Mouse (Mus musculus): ENCODE measurements around the gene Tmem203.

Gene Tmem203

DNA sequence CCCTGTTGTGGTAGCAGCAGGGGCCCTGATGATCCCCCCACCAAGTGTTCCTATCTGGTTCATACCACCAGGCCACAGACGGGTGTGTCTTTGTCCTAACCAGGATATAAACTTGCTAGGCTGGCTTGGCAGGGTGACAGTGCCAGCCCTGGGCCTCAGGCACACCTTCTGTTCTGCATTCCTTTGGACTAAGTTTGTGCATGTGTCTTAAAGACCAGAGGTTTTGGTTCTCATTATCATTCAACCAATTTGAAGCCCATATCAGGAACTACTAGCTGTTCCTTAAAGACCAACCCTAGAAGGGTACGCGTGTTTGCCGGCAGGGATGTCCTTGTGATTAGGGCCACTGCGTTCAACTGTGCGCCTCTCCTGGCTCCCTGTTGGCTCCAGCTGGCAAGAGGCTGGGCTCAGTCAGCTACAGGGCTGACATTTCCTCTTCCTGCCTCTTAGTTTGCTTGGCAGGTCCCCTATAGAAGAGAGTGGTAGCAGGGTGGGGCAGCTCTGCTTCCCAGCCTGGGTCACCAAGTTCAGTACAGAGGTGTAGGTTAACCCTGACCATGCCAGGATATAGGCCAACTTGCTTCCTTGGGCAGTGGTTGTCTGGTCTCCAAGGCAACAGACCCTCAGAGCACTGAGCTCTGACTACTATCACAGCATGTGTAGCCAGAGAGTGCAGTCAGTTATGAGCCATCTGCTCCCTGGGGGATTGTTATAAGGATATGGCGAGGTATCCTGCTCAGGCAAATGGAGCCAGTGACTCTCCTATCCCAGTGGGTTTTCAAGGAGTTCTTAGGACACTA, 31.8 kb downstream of the Tmem203 start:
- POLR2A ChIA-PET = interaction anchor here in 3 of 4 experiments (0.6 to 2.2 kb wide), 12 partner anchors 14 to 94 kb away, joined by 3 to 8 read pairs (median 4); partner anchors contain the start of genes Anapc2 (in 3 of the 3), Ssna1 (in 3 of the 3), Tprn (in 2 of the 3) and Man1b1 (in 1 of the 3)
- CTCF ChIA-PET = interaction anchor here in 2 of 4 experiments (1.7 to 2.6 kb wide), 2 partner anchors 8 to 9 kb away, joined by 8 to 13 read pairs; no protein-coding TSS in a partner anchor

DNA sequence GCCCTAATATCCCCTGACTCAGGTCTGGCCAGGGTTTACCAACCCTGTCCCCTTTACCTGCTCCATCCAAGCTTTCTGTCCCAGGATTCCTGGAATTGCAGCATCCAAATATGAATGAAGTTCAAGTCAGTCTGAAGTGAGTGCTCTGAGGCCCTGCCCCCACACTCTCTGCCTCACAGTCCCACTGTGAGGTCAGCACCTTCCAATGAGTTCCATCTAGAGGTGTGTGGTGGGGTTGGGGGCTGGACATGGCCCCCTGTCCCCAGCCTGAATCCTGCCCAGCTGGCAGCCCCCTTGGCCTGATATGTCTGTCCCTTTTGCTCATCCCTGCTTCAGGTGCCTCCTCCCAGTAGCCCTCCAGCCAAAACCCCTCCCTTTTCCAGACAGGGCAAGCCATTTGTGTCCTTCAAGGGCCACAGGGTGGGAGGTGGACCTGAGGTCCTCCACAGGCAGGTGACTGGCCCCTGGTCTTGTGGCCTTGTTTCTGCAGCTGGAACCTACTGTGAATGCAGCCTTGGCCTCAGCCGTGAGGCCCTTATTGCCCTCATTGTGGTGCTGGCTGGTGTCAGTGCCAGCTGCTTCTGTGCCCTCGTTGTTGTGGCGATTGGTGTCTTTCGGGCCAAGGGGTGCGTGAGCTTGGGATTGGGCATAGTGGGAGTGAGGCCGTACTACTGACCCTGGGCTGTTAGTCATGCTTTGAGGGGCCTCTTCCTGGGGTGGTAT, 32.8 kb downstream of the Tmem203 start, which contains the start of gene Tmem210:
TSS of gene Tmem210 (plus strand) at position 219 of the 723 bp plus-strand sequence.
- CTCF ChIA-PET = interaction anchor here in 2 of 4 experiments (1.7 to 2.6 kb wide), 2 partner anchors 9 to 10 kb away, joined by 8 to 13 read pairs; no protein-coding TSS in a partner anchor

DNA sequence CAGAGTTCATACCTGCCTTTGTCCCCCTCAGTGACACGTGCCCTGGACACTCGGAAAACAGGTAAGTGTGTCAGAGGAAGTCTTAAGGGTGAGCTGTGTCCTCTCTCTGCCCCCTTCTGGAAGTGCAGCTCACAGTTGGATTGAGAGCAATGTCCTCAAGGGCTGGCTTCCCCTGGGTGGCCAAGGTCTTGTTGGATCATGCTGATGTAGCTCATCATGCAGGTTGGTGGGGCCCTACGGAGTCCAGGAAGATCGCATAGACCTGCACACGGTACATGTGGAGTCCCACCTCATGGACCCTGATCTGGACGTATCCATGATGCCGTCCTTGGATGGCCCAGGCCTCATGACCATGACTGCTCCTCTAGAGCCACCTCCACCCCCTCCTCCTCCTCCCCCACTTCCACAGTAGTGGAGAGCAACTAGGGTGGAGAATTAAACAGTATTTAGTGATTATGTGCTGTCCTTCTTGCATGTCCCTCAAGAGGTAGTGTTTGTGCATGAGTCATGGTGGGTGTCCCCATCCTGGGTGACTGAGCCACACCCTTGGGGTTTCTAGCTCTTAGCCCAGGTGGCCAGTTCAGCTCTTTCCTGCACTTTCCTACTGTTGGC, 33.6 kb downstream of the Tmem203 start:
- POLR2A ChIA-PET = interaction anchor here (0.5 to 4.4 kb wide), 19 partner anchors 10 to 259 kb away, joined by 3 to 25 read pairs (median 4); partner anchors contain the start of genes Anapc2 (in 3 of the 4), Ssna1 (in 3 of the 4), Tprn (in 2 of the 4) and Tor4a (in 1 of the 4)

More for the DNA sequence above, 32.8 kb downstream of the Tmem203 start, which contains the start of gene Tmem210:
- POLR2A ChIA-PET = interaction anchor here in 3 of 4 experiments (0.6 to 3.5 kb wide), 17 partner anchors 9 to 93 kb away, joined by 3 to 16 read pairs (median 4); partner anchors contain the start of genes Anapc2 (in 3 of the 3), Ssna1 (in 3 of the 3), Tprn (in 3 of the 3) and Man1b1 (in 1 of the 3)

DNA sequence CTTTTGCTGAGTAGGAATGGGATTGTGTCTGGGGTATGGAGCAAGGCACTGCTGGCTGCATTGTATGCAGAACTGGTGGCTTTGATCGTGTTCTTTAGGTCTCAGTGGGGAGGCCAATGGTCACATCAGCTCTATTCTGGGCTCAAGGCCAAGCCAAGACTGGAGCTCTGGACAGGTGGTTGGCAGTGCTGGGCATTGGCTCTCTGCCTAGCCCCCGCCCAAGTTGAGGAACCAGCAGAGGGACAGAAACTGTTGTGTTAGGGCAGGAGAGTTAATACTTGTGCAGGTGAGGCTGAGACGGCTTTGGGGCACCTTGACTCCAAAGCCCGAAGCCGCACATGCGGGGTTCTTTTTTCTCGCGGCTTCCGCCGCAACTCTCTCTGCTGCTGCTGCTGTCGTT, 34.4 kb downstream of the Tmem203 start, which contains the start of gene Lrrc26:
TSS of gene Lrrc26 (plus strand) at position 265 of the 400 bp plus-strand sequence.
- ChIA-PET POLR2A (interaction anchor here (0.5 to 4.4 kb wide), 25 partner anchors 10 to 258 kb away, joined by 3 to 25 read pairs (median 4); partner anchors contain the start of genes Anapc2 (in 3 of the 4), Ssna1 (in 3 of the 4), Sapcd2 (in 1 of the 4) and Tor4a (in 1 of the 4)), CTCF (interaction anchor here in 2 of 4 experiments (1.0 to 4.1 kb wide), 7 partner anchors 10 to 113 kb away, joined by 3 to 28 read pairs (median 7); partner anchors contain the start of gene Tprn (in 1 of the 2))

More for the DNA sequence above, 33.6 kb downstream of the Tmem203 start:
- CTCF ChIA-PET = no interaction called here

DNA sequence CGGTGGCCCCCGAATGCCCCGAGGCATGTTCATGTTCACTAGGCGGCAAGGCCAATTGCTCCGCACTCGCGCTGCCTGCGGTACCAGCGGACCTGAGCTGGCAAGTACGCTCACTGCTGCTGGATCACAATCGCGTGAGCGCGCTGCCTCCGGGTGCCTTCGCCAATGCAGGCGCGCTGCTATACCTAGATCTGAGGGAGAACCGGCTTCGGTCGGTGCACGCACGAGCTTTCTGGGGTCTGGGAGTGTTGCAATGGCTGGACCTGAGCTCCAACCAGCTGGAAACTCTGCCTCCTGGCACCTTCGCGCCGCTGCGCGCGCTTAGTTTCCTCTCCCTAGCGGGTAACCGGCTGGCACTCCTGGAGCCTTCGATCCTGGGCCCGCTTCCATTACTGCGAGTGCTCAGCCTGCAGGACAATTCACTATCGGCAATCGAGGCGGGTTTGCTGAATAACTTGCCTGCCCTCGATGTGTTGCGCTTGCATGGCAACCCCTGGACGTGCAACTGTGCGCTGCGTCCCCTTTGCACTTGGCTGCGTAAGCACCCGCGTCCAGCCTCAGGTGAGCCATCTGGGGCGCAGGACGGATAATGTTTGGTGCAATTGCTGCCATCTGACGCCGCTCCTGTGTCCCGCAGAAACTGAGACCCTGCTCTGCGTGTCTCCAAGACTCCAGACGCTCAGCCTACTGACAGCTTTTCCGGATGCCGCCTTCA, 35.0 kb downstream of the Tmem203 start:
- CTCF ChIA-PET = interaction anchor here in 2 of 4 experiments (0.8 to 4.1 kb wide), 11 partner anchors 11 to 112 kb away, joined by 3 to 28 read pairs (median 3); partner anchors contain the start of genes Sapcd2 (in 1 of the 2) and Tprn (in 1 of the 2)
- POLR2A ChIA-PET = interaction anchor here in 3 of 4 experiments (0.9 to 4.4 kb wide), 31 partner anchors 11 to 136 kb away, joined by 3 to 25 read pairs (median 4); partner anchors contain the start of genes Anapc2 (in 3 of the 3), Ssna1 (in 3 of the 3), Sapcd2 (in 2 of the 3) and Nrarp (in 1 of the 3)

DNA sequence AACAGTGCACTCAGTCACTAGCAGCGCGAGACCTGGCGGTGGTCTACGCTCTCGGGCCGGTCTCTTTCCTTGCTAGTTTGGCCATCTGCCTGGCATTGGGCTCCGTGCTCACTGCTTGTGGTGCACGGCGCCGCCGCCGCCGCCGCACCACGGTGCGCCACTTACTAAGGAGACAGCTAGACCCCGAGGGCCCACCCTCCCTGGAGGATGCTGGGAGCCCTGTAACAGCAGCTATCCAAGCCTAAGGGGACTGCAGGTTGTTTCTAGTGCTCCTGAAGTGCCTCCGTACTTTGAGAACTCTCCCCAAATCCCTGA, 35.5 kb downstream of the Tmem203 start:
- ChIA-PET POLR2A (interaction anchor here in 3 of 4 experiments (0.7 to 4.4 kb wide), 27 partner anchors 11 to 136 kb away, joined by 3 to 25 read pairs (median 4); partner anchors contain the start of genes Anapc2 (in 3 of the 3), Ssna1 (in 3 of the 3), Sapcd2 (in 2 of the 3) and Nrarp (in 1 of the 3)), CTCF (interaction anchor here in 3 of 4 experiments (0.8 to 4.1 kb wide), 14 partner anchors 11 to 130 kb away, joined by 3 to 28 read pairs (median 3); partner anchors contain the start of genes Sapcd2 (in 1 of the 3) and Tprn (in 1 of the 3))

DNA sequence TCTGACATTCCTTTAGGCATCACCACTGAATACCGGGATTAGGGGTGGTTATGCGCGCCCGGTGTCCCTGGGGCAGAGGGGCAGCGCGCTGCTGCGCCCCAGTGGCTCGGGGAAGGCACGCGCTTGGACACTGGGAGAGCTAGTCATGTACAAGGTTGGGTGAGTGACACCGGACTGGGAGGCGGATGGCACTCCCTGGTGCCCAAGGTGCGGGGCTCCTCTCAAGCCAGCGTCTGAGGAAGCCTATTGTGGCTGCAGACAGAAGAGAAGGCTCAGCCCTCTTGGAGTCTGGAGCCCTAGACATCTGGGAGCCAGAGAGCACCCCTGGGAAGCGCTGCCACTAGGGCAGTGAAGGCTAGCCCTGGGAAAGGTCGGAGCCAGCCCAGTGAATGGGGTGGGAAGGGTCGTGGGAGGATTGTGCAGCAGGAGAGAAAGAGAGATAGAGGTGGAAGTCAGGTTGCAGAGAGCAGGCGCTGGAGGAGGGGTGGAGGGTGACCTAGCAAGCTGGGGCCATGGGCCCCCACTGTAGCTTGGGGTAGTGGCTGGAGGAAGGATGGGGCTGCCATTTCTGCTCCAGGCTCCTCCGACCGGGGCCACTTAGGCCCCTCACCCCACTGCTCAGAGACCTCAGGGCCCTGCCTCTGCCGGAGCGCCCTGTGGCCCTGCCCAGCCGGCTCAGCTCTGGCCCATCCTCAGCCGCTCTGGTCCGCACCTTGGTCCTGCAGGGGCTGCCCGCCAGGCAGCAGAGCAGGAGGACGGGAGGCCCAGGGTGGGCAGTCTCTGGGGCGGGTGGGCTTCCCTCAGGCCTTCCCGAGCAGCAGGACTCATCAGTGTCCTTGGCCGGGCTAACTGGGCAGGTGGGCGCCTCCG, 36.2 kb downstream of the Tmem203 start:
- ChIA-PET POLR2A (interaction anchor here in 3 of 4 experiments (0.5 to 4.4 kb wide), 28 partner anchors 12 to 135 kb away, joined by 3 to 25 read pairs (median 4); partner anchors contain the start of genes Anapc2 (in 3 of the 3), Ssna1 (in 3 of the 3), Sapcd2 (in 2 of the 3) and Tubb4b (in 2 of the 3)), CTCF (interaction anchor here (0.6 to 4.1 kb wide), 21 partner anchors 12 to 290 kb away, joined by 3 to 28 read pairs (median 5); partner anchors contain the start of genes Ajm1 (in 1 of the 4) and Sapcd2 (in 1 of the 4))

DNA sequence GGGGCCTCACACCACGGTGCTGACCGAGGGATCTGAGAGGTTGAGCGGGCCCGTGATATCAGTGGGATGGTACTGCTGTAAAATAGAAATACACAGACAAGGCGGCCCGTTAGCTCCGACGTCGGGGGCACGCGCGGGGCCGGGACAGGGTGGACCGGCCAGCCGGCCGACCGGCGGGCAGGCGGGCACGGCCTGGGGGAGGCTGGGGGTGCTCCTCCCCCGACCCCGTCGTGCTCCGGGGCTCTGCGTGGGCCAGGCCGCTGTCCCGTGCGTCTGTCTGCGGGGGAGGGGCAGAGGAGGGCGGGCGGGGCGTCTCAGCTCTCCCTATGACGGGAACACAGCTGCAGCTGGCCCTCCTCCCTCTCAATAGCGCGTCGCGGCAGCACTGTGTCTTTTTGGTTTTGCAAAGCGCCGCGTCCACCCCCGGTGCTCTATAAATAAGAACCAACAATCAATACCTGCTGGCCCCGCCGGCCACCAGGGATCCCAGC, 36.9 kb downstream of the Tmem203 start:
- POLR2A ChIA-PET = interaction anchor here (0.5 to 4.4 kb wide), 29 partner anchors 9 to 356 kb away, joined by 3 to 25 read pairs (median 3); partner anchors contain the start of genes Anapc2 (in 2 of the 4), Ssna1 (in 2 of the 4), Tubb4b (in 2 of the 4) and Fut7 (in 1 of the 4)

DNA sequence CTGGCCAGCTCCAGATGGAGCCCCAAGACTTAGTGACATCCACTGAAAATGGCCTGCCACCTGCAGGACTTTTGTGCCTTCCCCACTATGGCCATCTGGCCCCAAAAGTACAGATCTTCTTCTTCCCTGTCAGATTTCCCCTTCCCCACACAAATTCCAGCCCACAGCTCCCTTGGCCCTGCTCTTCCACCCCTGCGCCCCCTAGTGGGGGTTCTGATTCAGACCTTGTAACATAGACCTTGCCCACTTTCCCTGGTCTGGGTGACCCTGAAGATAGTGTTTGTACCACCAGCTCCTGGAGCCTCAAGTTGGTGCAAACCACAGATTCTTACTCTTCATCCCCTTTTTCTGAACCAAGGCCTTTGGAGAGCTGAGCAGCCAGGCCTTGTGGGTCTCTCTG, 37.6 kb downstream of the Tmem203 start:
- CTCF ChIA-PET = interaction anchor here (0.5 to 4.1 kb wide), 60 partner anchors 11 to 1153 kb away, joined by 3 to 28 read pairs (median 4); partner anchors contain the start of genes Anapc2 (in 2 of the 4), Sapcd2 (in 2 of the 4), Ssna1 (in 2 of the 4) and AL732309.1 (in 1 of the 4)
- POLR2A ChIA-PET = interaction anchor here (0.6 to 4.4 kb wide), 27 partner anchors 9 to 357 kb away, joined by 3 to 25 read pairs (median 3); partner anchors contain the start of genes Anapc2 (in 2 of the 4), Ssna1 (in 2 of the 4), Tubb4b (in 2 of the 4) and Fut7 (in 1 of the 4)

More for the DNA sequence above, 36.9 kb downstream of the Tmem203 start:
- CTCF ChIA-PET = interaction anchor here (0.5 to 4.1 kb wide), 60 partner anchors 10 to 814 kb away, joined by 3 to 28 read pairs (median 4); partner anchors contain the start of genes Anapc2 (in 2 of the 4), Sapcd2 (in 2 of the 4), Ssna1 (in 2 of the 4) and AL732309.1 (in 1 of the 4)

DNA sequence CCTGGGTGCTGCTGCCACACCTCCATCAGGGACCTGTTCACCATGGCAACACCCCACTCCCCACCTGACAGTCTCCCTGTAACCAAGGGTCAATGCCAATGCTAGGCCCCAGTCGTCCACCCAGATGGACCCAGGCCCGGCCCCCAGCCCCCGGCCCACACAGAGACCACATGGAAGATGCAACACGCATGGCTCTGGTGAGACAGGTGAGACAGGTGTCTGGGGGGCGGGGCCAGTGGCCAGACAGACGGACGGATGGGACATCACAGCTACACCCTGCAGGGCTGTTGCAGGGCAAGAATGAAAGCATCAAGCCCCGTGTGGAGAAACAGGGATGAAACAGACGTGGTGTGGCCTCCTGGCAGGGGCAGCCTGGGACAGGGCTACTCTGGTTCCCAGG, 38.5 kb downstream of the Tmem203 start:
- ChIA-PET POLR2A (interaction anchor here in 2 of 4 experiments (0.7 to 1.0 kb wide), 2 partner anchors 27 to 77 kb away, joined by 3 to 5 read pairs; no protein-coding TSS in a partner anchor), CTCF (interaction anchor here in 2 of 4 experiments (1.2 to 4.1 kb wide), 2 partner anchors 15 to 79 kb away, joined by 5 to 28 read pairs; partner anchors contain the start of gene Sapcd2 (in 1 of the 2))

DNA sequence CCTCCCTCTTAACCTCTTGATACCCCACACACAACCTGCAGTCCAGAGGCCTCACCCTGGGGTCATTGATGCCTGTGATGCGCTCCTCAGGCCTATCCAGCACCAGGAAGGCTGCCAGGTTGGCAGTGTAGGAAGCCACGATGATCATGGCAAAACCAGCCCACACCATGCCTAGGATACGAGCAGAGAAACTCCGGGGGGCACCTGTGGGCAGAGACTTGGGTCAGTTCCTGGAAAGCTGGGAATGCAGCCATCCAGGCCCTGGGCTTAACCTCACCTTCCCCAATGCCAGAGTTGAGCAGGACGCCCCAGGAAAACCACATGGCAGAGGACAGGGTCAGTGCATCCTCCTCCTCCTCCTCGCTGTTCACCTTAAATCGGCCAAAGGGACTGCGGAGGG, 41.9 kb downstream of the Tmem203 start:
- CTCF ChIA-PET = interaction anchor here (0.5 to 2.5 kb wide), 5 partner anchors 18 to 103 kb away, joined by 3 to 6 read pairs (median 5); no protein-coding TSS in a partner anchor
- POLR2A ChIA-PET = interaction anchor here in 3 of 4 experiments (0.5 to 2.0 kb wide), 4 partner anchors 17 to 70 kb away, joined by 3 to 7 read pairs (median 4); partner anchors contain the start of genes Anapc2 (in 1 of the 3) and Ssna1 (in 1 of the 3)

DNA sequence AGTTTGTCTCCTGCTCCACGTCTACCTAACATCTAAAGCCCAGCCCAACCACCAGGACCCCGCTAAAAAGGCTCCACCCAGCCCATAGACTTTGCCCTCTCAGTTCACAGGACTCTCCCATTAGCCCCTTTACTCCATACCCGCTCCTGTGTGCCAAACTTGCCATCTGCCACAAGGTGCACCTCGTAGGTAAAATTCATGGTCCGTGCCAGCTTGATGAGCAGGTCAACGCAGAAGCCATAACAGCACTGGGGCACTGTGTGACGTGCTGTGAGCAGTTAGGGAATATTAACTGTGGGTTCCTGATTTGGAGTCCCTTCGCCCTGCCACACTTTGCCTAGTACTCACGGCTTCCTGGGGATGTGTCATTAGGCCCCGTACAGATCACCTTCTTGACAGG, 42.8 kb downstream of the Tmem203 start:
- POLR2A ChIA-PET = interaction anchor here in 1 of 4 experiments (1.0 kb wide), 1 partner anchor 13 kb away, joined by 3 read pairs; no protein-coding TSS in a partner anchor
- CTCF ChIA-PET = interaction anchor here in 2 of 4 experiments (1.2 to 2.5 kb wide), 2 partner anchors 19 kb away, joined by 4 to 6 read pairs; no protein-coding TSS in a partner anchor

DNA sequence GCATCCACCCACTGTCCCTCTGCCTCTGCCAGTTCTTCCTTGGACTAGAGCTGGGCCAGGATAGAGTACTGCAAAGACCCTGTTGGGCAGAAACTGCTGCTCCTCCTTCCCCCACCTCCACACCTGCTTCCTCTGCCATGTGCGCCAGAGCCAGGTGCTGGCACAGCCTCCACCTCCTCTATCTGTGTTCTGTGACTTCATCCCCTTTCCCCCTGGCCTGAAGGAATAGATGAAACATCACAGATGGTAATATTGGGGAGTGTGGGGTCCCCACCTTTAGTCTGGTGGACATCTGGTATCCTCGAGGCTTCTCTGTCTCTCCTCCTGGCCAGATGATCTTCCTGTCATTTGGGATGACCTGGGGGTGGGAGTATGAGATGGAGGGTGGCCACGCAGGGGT, 48.2 kb downstream of the Tmem203 start:
- CTCF ChIA-PET = interaction anchor here in 2 of 4 experiments (0.9 to 2.0 kb wide), 2 partner anchors 11 to 24 kb away, joined by 3 to 10 read pairs; no protein-coding TSS in a partner anchor
- POLR2A ChIA-PET = interaction anchor here in 2 of 4 experiments (1.0 to 4.2 kb wide), 2 partner anchors 8 to 13 kb away, joined by 3 to 25 read pairs; partner anchors contain the start of gene Lrrc26 (in 1 of the 2)
